ENCODE assay signal across 16 mouse cellular contexts in genomic region chr14:34554047-34554446, GRCm38 (mm10). TPM values are rescaled to one million over a fixed set of nuclear protein-coding genes. Genes with fewer than 3 reads are reported as not detected.
DNase-seq lines count a peak whose midpoint lies in the region; ATAC-seq and TF ChIP-seq lines count a peak whose summit lies in the region.
"Had no signal": no experiment of that assay in that cellular context is flagged by ENCODE, and none has a peak within 500 bp of the region (broad histone marks: within the 10 kb centered on the region; RNA-seq: fewer than 3 reads in every experiment).

No protein-coding gene starts in this region.

- TF ChIP-seq EP300 in liver, postnatal 0 days (IDR thresholded peaks at IDR 0.05; ENCODE audit: low read depth): no peak

- no peaks in the 10 kb centered on the region for H3K4me1 ChIP-seq in liver, postnatal 0 days (ENCODE audit: insufficient read depth)

- H3K9me3 ChIP-seq in liver, postnatal 0 days (ENCODE audit: low read length): no peaks in the 10 kb centered on the region
- H3K9me3 ChIP-seq: limb, embryonic 15.5 days; megakaryocyte, embryonic 14.5 days had no signal

- no peak overlapping the region for H3K4me2 ChIP-seq in liver, postnatal 0 days (ENCODE audit: low read depth, low read length)
- H3K4me2 ChIP-seq: limb, embryonic 15.5 days had no signal

- H3K9ac ChIP-seq in liver, postnatal 0 days (replicated peaks): no peak overlapping the region
- H3K9ac ChIP-seq: limb, embryonic 15.5 days had no signal

- peaks cover 2% of the 10 kb centered on the region; the same call in 1 of the 2 replicates for H3K27me3 ChIP-seq in liver, postnatal 0 days (ENCODE audit: insufficient read depth, low read length)
- H3K27me3 ChIP-seq: limb, embryonic 15.5 days had no signal

- H3K27ac ChIP-seq in liver, postnatal 0 days (ENCODE audit: low read depth): no peak overlapping the region
- H3K27ac ChIP-seq: hindbrain, postnatal 0 days; limb, embryonic 15.5 days had no signal

- TF ChIP-seq CTCF in liver, postnatal 0 days (IDR thresholded peaks at IDR 0.05; ENCODE audit: low read depth): no peak

- ATAC-seq in liver, postnatal 0 days: peak; percentile 22; the same call in 1 of the 2 replicates
- no peak for ATAC-seq in granulocyte monocyte progenitor cell, adult 5-6 weeks (replicated peaks; ENCODE audit: poor library complexity, severe bottlenecking)
- ATAC-seq: activated CD4-positive, CD25-positive, alpha-beta regulatory T cell, adult 4 months; hindbrain, postnatal 0 days had no signal

- intact Hi-C loops in heart, postnatal 10 days (cut with DNase I): loop anchor here (10.0 kb wide), 1 partner anchor 279 kb away; no protein-coding TSS in a partner anchor

- H3K4me3 ChIP-seq in liver, postnatal 0 days (ENCODE audit: low read depth, low read length): no peak overlapping the region
- H3K4me3 ChIP-seq: limb, embryonic 15.5 days; megakaryocyte, embryonic 14.5 days had no signal

- no peaks in the 10 kb centered on the region for H3K36me3 ChIP-seq in liver, postnatal 0 days (replicated peaks; ENCODE audit: insufficient read depth, low read length)
- H3K36me3 ChIP-seq: limb, embryonic 15.5 days had no signal

- no peak for DNase-seq in liver, postnatal 0 days
- DNase-seq in liver: no peak
- DNase-seq in adrenal gland, postnatal 36 days: peak; percentile 18 to 49
- DNase-seq in heart, postnatal 10 days: peak; percentile 69 to 73
- DNase-seq in lung, postnatal 4 days: peak; percentile 19 to 61
- DNase-seq in right cerebral cortex, postnatal 14 days: no peak
- DNase-seq: cerebellum, adult 11-12 months; thymus, postnatal 14 days had no signal

- 51% methylated on average over 3 of the region's 3 CpGs for WGBS in liver, postnatal 0 days (ENCODE audit: insufficient replicate concordance)

RNA-seq across cellular contexts. Expression of gene 9230112D13Rik, which starts 31.4 kb away (rescaled TPM):
- not detected in 2 replicates for polyA plus RNA-seq in liver, postnatal 0 days (2015; fragmentation: Nextera tagmentation; extraction: Ambion mirVana)
- not detected for total RNA-seq in adrenal gland, postnatal 36 days (2021)
- total RNA-seq in heart, postnatal 10 days (2021): not detected
- not detected in 2 replicates for total RNA-seq in granulocyte monocyte progenitor cell, adult 5-6 weeks (2014; fragmentation: Nextera tagmentation)
- total RNA-seq in granulocyte monocyte progenitor cell, adult 5-6 weeks (2017): not detected in 2 replicates
- total RNA-seq: ES-E14; gastrocnemius, adult 8-10 months; hindbrain, postnatal 0 days; layer of hippocampus, postnatal 10 days had no signal
- polyA plus RNA-seq: activated CD4-positive, CD25-positive, alpha-beta regulatory T cell, adult 4 months; hindbrain, postnatal 0 days; limb, embryonic 15.5 days had no signal

RNA-seq across cellular contexts. Expression of gene Ldb3, which starts 34.4 kb away (rescaled TPM):
- 0.26 and 3.2 TPM in 2 replicates for polyA plus RNA-seq in liver, postnatal 0 days (2015; fragmentation: Nextera tagmentation; extraction: Ambion mirVana)
- 1 to 10 TPM in 1 of 2 experiments, under 1 TPM in 1; 0.46 to 1.1 TPM for total RNA-seq in adrenal gland, postnatal 36 days (2021)
- 100 to 1,000 TPM; 879 to 920 TPM for total RNA-seq in heart, postnatal 10 days (2021)
- total RNA-seq in granulocyte monocyte progenitor cell, adult 5-6 weeks (2014; fragmentation: Nextera tagmentation): not detected in 2 replicates
- not detected in 2 replicates for total RNA-seq in granulocyte monocyte progenitor cell, adult 5-6 weeks (2017)
- polyA plus RNA-seq: activated CD4-positive, CD25-positive, alpha-beta regulatory T cell, adult 4 months had no signal

RNA-seq across cellular contexts. Expression of gene Opn4, which starts 45.9 kb away (rescaled TPM):
- not detected in 2 replicates for polyA plus RNA-seq in liver, postnatal 0 days (2015; fragmentation: Nextera tagmentation; extraction: Ambion mirVana)
- not detected for total RNA-seq in adrenal gland, postnatal 36 days (2021)
- 1 to 10 TPM; 2.0 to 2.3 TPM for total RNA-seq in heart, postnatal 10 days (2021)
- total RNA-seq in granulocyte monocyte progenitor cell, adult 5-6 weeks (2014; fragmentation: Nextera tagmentation): not detected in 2 replicates
- not detected in 2 replicates for total RNA-seq in granulocyte monocyte progenitor cell, adult 5-6 weeks (2017)
- total RNA-seq: gastrocnemius, adult 8-10 months; hindbrain, postnatal 0 days; layer of hippocampus, postnatal 10 days had no signal
- polyA plus RNA-seq: activated CD4-positive, CD25-positive, alpha-beta regulatory T cell, adult 4 months had no signal

RNA-seq across cellular contexts. Expression of gene Bmpr1a, which starts 50.9 kb away (rescaled TPM):
- polyA plus RNA-seq in liver, postnatal 0 days (2015; fragmentation: Nextera tagmentation; extraction: Ambion mirVana): 4.7 and 5.0 TPM in 2 replicates
- total RNA-seq in adrenal gland, postnatal 36 days (2021): 10 to 100 TPM; 58.6 to 74.3 TPM
- 100 to 1,000 TPM in 1 of 2 experiments, 10 to 100 TPM in 1; 83.2 to 115 TPM for total RNA-seq in heart, postnatal 10 days (2021)
- total RNA-seq in granulocyte monocyte progenitor cell, adult 5-6 weeks (2014; fragmentation: Nextera tagmentation): not detected in 2 replicates
- total RNA-seq in granulocyte monocyte progenitor cell, adult 5-6 weeks (2017): 0.04 and 0.46 TPM in 2 replicates

Comparison
In these comparisons a context has a peak if more than half of its experiments do, and no peak if none do; other contexts are left out.
1. DNase-seq: peak in adrenal gland, postnatal 36 days (2 of 2), heart, postnatal 10 days (2 of 2) and lung, postnatal 4 days (2 of 2); none in liver, postnatal 0 days (single experiment), liver (single experiment) and right cerebral cortex, postnatal 14 days (single experiment).
2. RNA of gene Ldb3, which starts 34.4 kb away (total RNA-seq): 879 to 920 TPM in heart, postnatal 10 days; 0.46 to 1.1 TPM in adrenal gland, postnatal 36 days and not detected in granulocyte monocyte progenitor cell, adult 5-6 weeks; every median in the first group is over 100 times any median in the second.